Mouse (Mus musculus): Measurements from ENCODE around the gene Gm5134. TPM values are rescaled to one million over a fixed set of nuclear protein-coding genes. Genes with fewer than 3 reads are reported as not detected.

Gene Gm5134
- polyA plus RNA-seq, 1 experiment, result 0.22 TPM

DNA sequence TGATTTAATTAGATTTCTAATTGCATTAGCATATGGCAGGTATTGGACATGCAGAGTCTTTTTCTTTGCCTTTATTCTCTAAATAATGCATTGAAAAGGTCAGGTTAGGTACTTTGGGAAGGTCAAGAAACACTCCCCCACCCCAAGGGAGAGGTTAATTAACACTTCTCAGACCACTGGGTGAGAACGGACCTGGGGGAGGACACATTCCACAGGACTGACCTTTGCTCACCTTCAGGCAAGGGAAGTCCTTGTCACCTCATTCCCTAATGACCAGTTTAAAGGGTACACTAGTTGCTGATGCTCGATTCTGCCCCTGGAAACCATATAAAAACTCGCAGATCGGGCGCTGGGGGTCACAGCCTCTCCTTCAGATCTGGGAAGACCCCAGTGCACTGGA, 75.0 kb downstream of the Gm5134 start:
- no peak overlapping the region for H3K27ac ChIP-seq (ENCODE audit: insufficient read depth, low read depth, low read length)
- WGBS, result 82% methylated on average over 5 of the region's 5 CpGs
- no peaks in the 10 kb centered on the region for H3K27me3 ChIP-seq (ENCODE audit: control insufficient read depth, insufficient read depth, low read length)
- H3K4me3 ChIP-seq (ENCODE audit: low read depth, low read length), result no peak overlapping the region
- no peaks in the 10 kb centered on the region for H3K36me3 ChIP-seq (ENCODE audit: control insufficient read depth, insufficient read depth, low read length)
- H3K4me1 ChIP-seq (ENCODE audit: control insufficient read depth, insufficient read depth, insufficient read length, low read length), result peaks cover 1% of the 10 kb centered on the region; the same call in 1 of the 2 replicates
- TF ChIP-seq POLR2A (IDR thresholded peaks at IDR 0.05; ENCODE audit: low read depth, low read length) (no peak), CTCF (IDR thresholded peaks at IDR 0.05; ENCODE audit: extremely low read depth, insufficient read length, insufficient replicate concordance, low read depth, low read length) (no peak)

DNA sequence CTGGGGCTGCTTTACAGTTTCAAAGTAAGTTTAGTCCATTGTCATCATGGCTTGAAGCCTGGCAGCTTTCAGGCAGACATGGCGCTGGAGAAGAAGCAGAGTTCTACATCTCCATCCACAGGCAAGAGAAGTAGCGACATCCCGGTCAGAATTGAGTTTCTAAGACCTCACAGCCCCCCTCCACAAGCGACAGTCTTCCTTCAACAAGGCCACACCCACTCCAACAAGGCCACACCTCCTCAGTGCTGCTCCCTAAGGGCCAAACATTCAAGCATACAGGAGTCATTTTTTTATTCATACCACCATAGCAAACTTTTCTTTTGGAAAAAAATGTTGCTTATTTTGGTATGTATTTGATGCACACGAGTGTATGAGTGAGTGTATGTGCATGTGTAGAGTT, 76.2 kb downstream of the Gm5134 start:
- TF ChIP-seq POLR2A (IDR thresholded peaks at IDR 0.05; ENCODE audit: low read depth, low read length) (no peak), CTCF (IDR thresholded peaks at IDR 0.05; ENCODE audit: extremely low read depth, insufficient read length, insufficient replicate concordance, low read depth, low read length) (no peak)
- Histone ChIP-seq H3K36me3 (ENCODE audit: control insufficient read depth, insufficient read depth, low read length) (peaks cover 2% of the 10 kb centered on the region; the same call in 1 of the 2 replicates), H3K27ac (ENCODE audit: insufficient read depth, low read depth, low read length) (no peak overlapping the region), H3K4me3 (ENCODE audit: low read depth, low read length) (no peak overlapping the region), H3K27me3 (ENCODE audit: control insufficient read depth, insufficient read depth, low read length) (no peaks in the 10 kb centered on the region), H3K4me1 (ENCODE audit: control insufficient read depth, insufficient read depth, insufficient read length, low read length) (peaks cover 2% of the 10 kb centered on the region; the same call in 1 of the 2 replicates)
- WGBS, result 76% methylated on average over 5 of the region's 5 CpGs

DNA sequence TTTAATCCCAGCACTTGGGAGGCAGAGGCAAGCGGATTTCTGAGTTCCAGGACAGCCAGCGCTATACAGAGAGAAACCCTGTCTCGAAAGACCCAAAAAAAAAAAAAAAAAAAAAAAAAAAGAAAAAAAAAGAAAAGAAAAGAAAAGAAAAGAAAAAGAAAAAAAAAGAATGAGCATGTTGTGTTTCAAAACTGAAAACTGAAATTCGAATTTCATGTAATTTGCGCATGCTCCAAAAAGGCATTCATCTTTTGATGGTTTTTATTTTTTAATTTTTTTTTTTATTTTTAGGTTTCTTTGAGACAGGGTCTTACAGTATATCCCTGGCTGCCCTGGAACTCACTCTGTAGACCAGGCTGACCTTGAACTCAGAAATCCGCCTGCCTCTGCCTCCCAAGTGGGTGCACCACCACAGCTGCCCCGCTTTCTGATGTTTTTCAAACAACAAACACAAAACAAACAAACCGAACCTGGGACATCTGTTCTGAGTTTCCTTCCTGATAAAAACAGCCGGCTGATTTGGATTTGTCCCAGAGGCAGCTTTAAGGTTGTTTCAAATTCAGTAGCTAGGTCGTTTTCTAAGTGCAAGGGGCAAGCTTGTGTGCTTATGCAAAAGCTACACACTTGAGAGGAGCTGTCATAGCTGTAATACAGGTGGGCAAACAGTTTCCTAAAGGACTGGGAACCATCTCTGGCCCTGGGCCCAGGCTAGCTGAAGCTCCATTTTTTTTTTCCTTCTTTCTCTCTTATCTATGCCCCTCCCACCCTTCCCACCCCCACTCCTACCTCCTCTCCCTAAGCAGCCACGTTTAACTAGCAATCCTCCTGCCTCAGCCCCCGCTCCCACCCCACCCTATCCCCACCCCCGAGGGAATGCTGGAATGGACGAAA, 77.4 kb downstream of the Gm5134 start:
- Histone ChIP-seq H3K4me3 (ENCODE audit: low read depth, low read length) (peak overlapping the region; percentile 85), H3K27me3 (ENCODE audit: control insufficient read depth, insufficient read depth, low read length) (no peaks in the 10 kb centered on the region), H3K36me3 (ENCODE audit: control insufficient read depth, insufficient read depth, low read length) (peaks cover 4% of the 10 kb centered on the region; the same call in 1 of the 2 replicates), H3K27ac (ENCODE audit: insufficient read depth, low read depth, low read length) (peak overlapping the region; percentile 63), H3K4me1 (ENCODE audit: control insufficient read depth, insufficient read depth, insufficient read length, low read length) (peaks cover 2% of the 10 kb centered on the region; the same call in 1 of the 2 replicates)
- 37% methylated on average over 14 of the region's 14 CpGs for WGBS
- TF ChIP-seq CTCF (IDR thresholded peaks at IDR 0.05; ENCODE audit: extremely low read depth, insufficient read length, insufficient replicate concordance, low read depth, low read length) (no peak), POLR2A (IDR thresholded peaks at IDR 0.05; ENCODE audit: low read depth, low read length) (no peak; the same call in 1 of the 2 replicates)

DNA sequence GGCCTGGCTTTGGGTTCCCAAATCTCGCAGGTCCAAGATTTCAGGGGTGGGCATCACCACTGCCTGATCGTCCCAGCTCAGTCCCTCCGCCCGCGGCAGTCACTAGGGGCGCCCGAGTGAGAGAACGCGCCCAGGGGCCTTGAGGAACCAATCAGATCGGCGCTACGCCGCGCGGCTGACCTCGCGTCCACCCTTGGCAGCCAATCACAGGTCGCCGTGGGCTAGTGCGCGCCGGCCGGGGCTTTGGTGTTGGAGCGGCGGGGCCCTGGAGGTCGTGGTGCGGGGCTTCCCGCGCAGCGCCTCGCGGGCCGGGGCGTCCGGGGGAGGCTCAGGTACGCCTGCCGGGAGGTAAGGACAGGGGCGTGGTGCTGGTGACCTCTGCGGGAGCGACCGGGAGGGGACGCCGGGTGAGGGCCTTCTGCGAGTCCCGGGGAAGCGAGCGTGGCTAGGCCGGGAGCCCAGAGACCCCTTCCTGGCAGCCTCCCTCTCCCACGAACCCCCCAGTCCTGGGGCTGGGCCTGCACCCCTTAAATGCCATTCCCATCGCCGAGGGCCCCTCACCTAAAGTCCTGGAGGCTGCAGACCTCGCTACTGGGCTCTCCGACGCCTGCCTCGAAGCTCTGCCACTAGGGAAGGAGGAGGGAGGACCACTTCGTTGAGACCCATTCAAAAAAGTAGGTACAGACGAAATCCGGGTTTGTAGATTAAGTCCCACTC, 78.2 kb downstream of the Gm5134 start, which contains the start of gene Zfp280b:
Gene Zfp280b (plus strand): TSS at position 249 of the 717 bp plus-strand sequence.
- no peaks in the 10 kb centered on the region for H3K27me3 ChIP-seq (ENCODE audit: control insufficient read depth, insufficient read depth, low read length)
- peak within 1 kb of the TSS; percentile 85 for H3K4me3 ChIP-seq (ENCODE audit: low read depth, low read length)
- TF ChIP-seq CTCF (IDR thresholded peaks at IDR 0.05; ENCODE audit: extremely low read depth, insufficient read length, insufficient replicate concordance, low read depth, low read length) (peak; percentile 75; the same call in 1 of the 2 replicates), POLR2A (IDR thresholded peaks at IDR 0.05; ENCODE audit: low read depth, low read length) (peak; percentile 17; the same call in 1 of the 2 replicates)
- peaks cover 6% of the 10 kb centered on the region for H3K36me3 ChIP-seq (ENCODE audit: control insufficient read depth, insufficient read depth, low read length)
- WGBS, result under 1% methylated on average over 58 of the region's 58 CpGs
- H3K27ac ChIP-seq (ENCODE audit: insufficient read depth, low read depth, low read length), result peak within 1 kb of the TSS; percentile 63
- peaks cover 2% of the 10 kb centered on the region; the same call in 1 of the 2 replicates for H3K4me1 ChIP-seq (ENCODE audit: control insufficient read depth, insufficient read depth, insufficient read length, low read length)

DNA sequence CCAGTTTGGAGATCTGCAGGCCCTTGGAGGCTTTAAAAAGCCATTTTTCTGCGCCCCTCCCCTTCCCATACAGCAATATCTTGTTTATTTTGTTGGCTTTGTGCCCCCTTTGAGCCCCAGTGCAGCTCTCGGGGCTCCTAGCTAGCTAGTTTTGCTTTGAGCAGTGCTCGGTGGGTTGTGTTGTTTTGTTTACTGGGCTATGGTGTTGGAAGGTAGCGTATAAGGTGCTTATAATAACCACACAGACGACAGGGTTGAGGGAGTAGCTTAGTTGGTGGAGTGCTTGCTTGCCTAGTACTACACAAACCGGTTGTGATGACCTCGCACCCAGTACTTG, 78.8 kb downstream of the Gm5134 start:
- H3K27me3 ChIP-seq (ENCODE audit: control insufficient read depth, insufficient read depth, low read length), result no peaks in the 10 kb centered on the region
- peaks cover 2% of the 10 kb centered on the region; the same call in 1 of the 2 replicates for H3K4me1 ChIP-seq (ENCODE audit: control insufficient read depth, insufficient read depth, insufficient read length, low read length)
- TF ChIP-seq POLR2A (IDR thresholded peaks at IDR 0.05; ENCODE audit: low read depth, low read length) (no peak), CTCF (IDR thresholded peaks at IDR 0.05; ENCODE audit: extremely low read depth, insufficient read length, insufficient replicate concordance, low read depth, low read length) (no peak)
- peak overlapping the region; percentile 85 for H3K4me3 ChIP-seq (ENCODE audit: low read depth, low read length)
- peaks cover 10% of the 10 kb centered on the region for H3K36me3 ChIP-seq (ENCODE audit: control insufficient read depth, insufficient read depth, low read length)
- no peak overlapping the region for H3K27ac ChIP-seq (ENCODE audit: insufficient read depth, low read depth, low read length)
- 3% methylated on average over 7 of the region's 7 CpGs for WGBS

DNA sequence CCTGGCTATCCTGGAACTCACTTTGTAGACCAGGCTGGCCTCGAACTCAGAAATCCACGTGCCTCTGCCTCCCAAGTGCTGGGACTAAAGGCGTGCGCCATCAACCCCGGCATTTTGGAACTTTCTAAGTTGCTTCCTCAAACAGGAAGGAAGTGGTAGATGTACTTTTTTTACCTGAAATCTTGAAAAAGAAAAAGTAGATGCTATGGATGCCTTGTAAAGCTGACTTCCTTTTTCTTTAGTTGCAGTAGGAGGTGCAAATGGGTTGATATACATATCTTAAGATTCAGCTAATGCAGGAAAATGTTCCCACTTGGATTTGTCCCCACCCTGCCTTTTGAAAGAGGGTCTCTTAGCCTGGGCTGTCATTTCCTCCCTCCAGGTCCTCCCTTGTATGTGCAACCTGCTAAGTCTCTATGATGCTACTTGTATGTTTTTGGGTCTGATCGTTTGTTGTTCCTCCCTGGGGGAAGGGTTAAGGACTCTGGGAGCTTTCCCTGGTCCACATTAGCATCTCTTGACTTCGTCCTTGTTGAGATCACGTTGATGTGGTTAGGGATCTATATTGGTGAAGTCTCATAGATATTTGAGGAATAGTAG, 79.8 kb downstream of the Gm5134 start:
- Histone ChIP-seq H3K27ac (ENCODE audit: insufficient read depth, low read depth, low read length) (no peak overlapping the region), H3K4me1 (ENCODE audit: control insufficient read depth, insufficient read depth, insufficient read length, low read length) (peaks cover 2% of the 10 kb centered on the region; the same call in 1 of the 2 replicates), H3K36me3 (ENCODE audit: control insufficient read depth, insufficient read depth, low read length) (peaks cover 21% of the 10 kb centered on the region), H3K27me3 (ENCODE audit: control insufficient read depth, insufficient read depth, low read length) (no peaks in the 10 kb centered on the region), H3K4me3 (ENCODE audit: low read depth, low read length) (no peak overlapping the region)
- WGBS, result 81% methylated on average over 8 of the region's 8 CpGs
- TF ChIP-seq CTCF (IDR thresholded peaks at IDR 0.05; ENCODE audit: extremely low read depth, insufficient read length, insufficient replicate concordance, low read depth, low read length) (no peak), POLR2A (IDR thresholded peaks at IDR 0.05; ENCODE audit: low read depth, low read length) (no peak)

Data from small intestine, adult 2 months (tissue).